Mouse (Mus musculus) brain, embryonic 14.5 days (tissue): ENCODE measurements around the gene Col7a1.

ENCODE experiments used
- CTCF ChIP-seq: fragments of 200-500 bp; IDR thresholded peaks from 2 replicates; pipeline ENCODE4 v1.5.1; 2012; ENCODE audit warnings: inconsistent platforms, mild to moderate bottlenecking, moderate library complexity, borderline replicate concordance; ENCODE audit not compliant: insufficient read depth, insufficient read length; ENCODE audit errors: extremely low read depth
- POLR2A ChIP-seq: fragments of 200-500 bp; IDR thresholded peaks from 2 replicates; pipeline ENCODE4 v1.6.1; 2012; ENCODE audit warnings: mild to moderate bottlenecking, inconsistent platforms, borderline replicate concordance; ENCODE audit not compliant: poor library complexity, insufficient read depth, insufficient read length, severe bottlenecking; ENCODE audit errors: extremely low read depth

- no peak for TF ChIP-seq CTCF
- no peak for TF ChIP-seq POLR2A
Observed at GRCm38 (mm10) chr9:108977966-108978365, 24.6 kb downstream of the Col7a1 start.
